Mouse (Mus musculus) CH12.LX (cell line): ENCODE results near the gene Ccdc172.

Experiments used
- CTCF ChIP-seq, 2 experiments: IDR thresholded peaks in 1 of 2; conservative IDR thresholded peaks in 1 of 2; 2 replicates each; pipeline ENCODE4 v1.5.1; 2011 to 2012; ENCODE audit warnings: low read depth in 2 of 2, low read length in 2 of 2, improper control_type of control experiment in 1 of 2, inconsistent platforms in 1 of 2, mild to moderate bottlenecking in 1 of 2, moderate library complexity in 1 of 2
- E2F4 ChIP-seq: IDR thresholded peaks from 2 replicates; pipeline ENCODE4 v1.6.1; 2011; ENCODE audit warnings: low read depth, low read length, improper control_type of control experiment; ENCODE audit not compliant: insufficient replicate concordance
- ELF1 ChIP-seq: IDR thresholded peaks from 2 replicates; pipeline ENCODE4 v1.6.1; 2014; ENCODE audit warnings: low read depth, mild to moderate bottlenecking, inconsistent platforms, low read length, improper control_type of control experiment
- MXI1 ChIP-seq: IDR thresholded peaks from 2 replicates; pipeline ENCODE4 v1.6.1; 2011; ENCODE audit warnings: mild to moderate bottlenecking, low read depth, low read length, improper control_type of control experiment
- RAD21 ChIP-seq: IDR thresholded peaks from 2 replicates; pipeline ENCODE4 v1.6.1; 2011; ENCODE audit warnings: low read depth, mild to moderate bottlenecking, low read length, improper control_type of control experiment, moderate library complexity
- RCOR1 ChIP-seq: conservative IDR thresholded peaks from 2 replicates; pipeline ENCODE4 v1.6.1; 2012; ENCODE audit warnings: low read depth, mild to moderate bottlenecking, inconsistent platforms, low read length, improper control_type of control experiment
- UBTF ChIP-seq: IDR thresholded peaks from 2 replicates; pipeline ENCODE4 v1.6.1; 2012; ENCODE audit warnings: low read depth, mild to moderate bottlenecking, inconsistent platforms, low read length, improper control_type of control experiment, moderate library complexity

- TF ChIP-seq RAD21 (no peak), E2F4 (no peak), CTCF (conservative IDR thresholded peaks at IDR 0.05 in 1 of 2, IDR thresholded peaks at IDR 0.05 in 1 of 2; ENCODE audit: low read depth in 2 of 2, low read length in 2 of 2) (no peak), UBTF (no peak), MXI1 (no peak), RCOR1 (no peak), ELF1 (no peak)
Observed at GRCm38 (mm10) chr19:58571566-58571965, 59.8 kb downstream of the Ccdc172 start.
